Mouse (Mus musculus) bone marrow macrophage, adult 2 months (primary cell): ENCODE measurements around the gene Cfap43.

ENCODE experiments used
- CTCF ChIP-seq: IDR thresholded peaks from 2 replicates; pipeline ENCODE4 v1.5.1; 2012; ENCODE audit warnings: low read depth, mild to moderate bottlenecking, low read length, moderate library complexity
- POLR2A ChIP-seq: IDR thresholded peaks from 2 replicates; pipeline ENCODE4 v1.6.1; 2012; ENCODE audit warnings: mild to moderate bottlenecking, low read depth, low read length, borderline replicate concordance

DNA sequence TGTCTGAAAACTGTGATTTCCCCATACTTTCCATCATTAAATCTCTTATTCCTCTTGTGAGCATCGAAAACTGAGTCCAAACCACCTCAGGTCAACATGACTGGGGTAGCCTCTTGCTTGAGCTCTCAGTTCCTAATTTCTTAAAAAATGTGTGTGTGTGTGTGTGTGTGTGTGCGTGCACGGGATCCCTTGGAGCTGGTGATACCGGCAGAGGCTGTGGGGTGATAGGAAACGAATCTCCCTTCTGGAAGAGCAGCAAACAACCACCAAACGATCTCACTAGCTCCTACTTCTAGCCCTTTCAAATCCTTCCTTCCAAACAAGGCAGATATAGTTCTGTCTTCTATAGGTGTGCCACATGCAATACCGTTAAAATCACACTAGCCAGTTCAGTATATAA, 54.4 kb downstream of the Cfap43 start:
- no peak for TF ChIP-seq CTCF
- TF ChIP-seq POLR2A = no peak
